In genomic region chr12:111360671-111361070, GRCm38 (mm10) we compare ENCODE assay signal across 16 mouse cellular contexts. TPM values are rescaled to one million over a fixed set of nuclear protein-coding genes. Genes with fewer than 3 reads are reported as not detected.
DNase-seq lines count a peak whose midpoint lies in the region.
"Had no signal": no experiment of that assay in that cellular context is flagged by ENCODE, and none has a peak within 500 bp of the region (broad histone marks: within the 10 kb centered on the region; RNA-seq: fewer than 3 reads in every experiment).

No protein-coding gene starts in this region.

- no peak overlapping the region for H3K27ac ChIP-seq in brown adipose tissue, adult 24 weeks (replicated peaks; ENCODE audit: low read depth, low read length)
- H3K27ac ChIP-seq: hindbrain, embryonic 15.5 days; layer of hippocampus, adult 2 months; macrophage; midbrain, embryonic 13.5 days had no signal

- intact Hi-C loops in left cerebral cortex, postnatal 4 days (cut with DNase I), result no loop called here
- intact Hi-C loops in left cerebral cortex, postnatal 14 days (cut with DNase I), result no loop called here

- DNase-seq in left cerebral cortex, postnatal 4 days, result peak; percentile 71
- no peak for DNase-seq in left cerebral cortex, postnatal 14 days (ENCODE audit: low spot score in 2 of 2)
- DNase-seq in cerebellum, adult 9-10 months, result peak; percentile 78
- peak; percentile 24 for DNase-seq in forelimb bud, embryonic 11.5 days (ENCODE audit: low read depth, low spot score)
- DNase-seq in spleen, postnatal 36 days (ENCODE audit: low spot score in 2 of 2), result no peak
- DNase-seq in adrenal gland, postnatal 4 days (ENCODE audit: low spot score in 2 of 2), result no peak
- DNase-seq: heart, adult 18-20 months; kidney, adult 8-10 months; liver, postnatal 0 days; thymus, postnatal 4 days had no signal

- peaks cover 68% of the 10 kb centered on the region for H3K4me1 ChIP-seq in brown adipose tissue, adult 24 weeks (ENCODE audit: control insufficient read depth, insufficient read depth, insufficient read length, low read length)

- 0 out of 2 replicates have a peak overlapping the region, but pooled peaks have one; percentile 5 for H3K4me3 ChIP-seq in brown adipose tissue, adult 24 weeks (ENCODE audit: insufficient read depth, low read depth, low read length)
- H3K4me3 ChIP-seq: hindbrain, embryonic 15.5 days; layer of hippocampus, adult 2 months; midbrain, embryonic 13.5 days had no signal

RNA-seq across cellular contexts. Expression of gene Cdc42bpb, which starts 16.8 kb away (rescaled TPM):
- total RNA-seq in left cerebral cortex, postnatal 4 days (2021), result 100 to 1,000 TPM; 153 to 168 TPM
- total RNA-seq in left cerebral cortex, postnatal 14 days (2021), result 100 to 1,000 TPM; 138 to 141 TPM
- 24.1 and 24.3 TPM in 2 replicates for polyA plus RNA-seq in brown adipose tissue, adult 24 weeks (2012; ENCODE audit: insufficient read depth, insufficient read length, missing spikeins)
- 100 to 1,000 TPM; 127 to 134 TPM for total RNA-seq in adrenal gland, postnatal 4 days (2021)
- total RNA-seq: MEL had no signal

RNA-seq across cellular contexts. Expression of gene Lbhd2, which starts 45.9 kb away (rescaled TPM):
- 1 to 10 TPM; 1.4 to 4.0 TPM for total RNA-seq in left cerebral cortex, postnatal 4 days (2021)
- total RNA-seq in left cerebral cortex, postnatal 14 days (2021), result 1 to 10 TPM in 1 of 2 experiments, not detected in 1; 1.8 TPM
- polyA plus RNA-seq in brown adipose tissue, adult 24 weeks (2012; ENCODE audit: insufficient read depth, insufficient read length, missing spikeins), result not detected in 2 replicates
- total RNA-seq in adrenal gland, postnatal 4 days (2021), result 1 to 10 TPM; 1.1 to 3.0 TPM
- total RNA-seq: heart, adult 18-20 months; MEL had no signal
- polyA plus RNA-seq: macrophage; midbrain, embryonic 13.5 days had no signal

RNA-seq across cellular contexts. Expression of gene Exoc3l4, which starts 56.1 kb away (rescaled TPM):
- total RNA-seq in left cerebral cortex, postnatal 4 days (2021), result 1 to 10 TPM in 1 of 2 experiments, under 1 TPM in 1; 0.62 to 1.6 TPM
- under 1 TPM; 0.62 to 0.70 TPM for total RNA-seq in left cerebral cortex, postnatal 14 days (2021)
- not detected in 2 replicates for polyA plus RNA-seq in brown adipose tissue, adult 24 weeks (2012; ENCODE audit: insufficient read depth, insufficient read length, missing spikeins)
- 10 to 100 TPM in 1 of 2 experiments, 1 to 10 TPM in 1; 9.6 to 10.4 TPM for total RNA-seq in adrenal gland, postnatal 4 days (2021)

Comparison
In these comparisons a context has a peak if more than half of its experiments do, and no peak if none do; other contexts are left out.
1. DNase-seq: peak in left cerebral cortex, postnatal 4 days (single experiment), cerebellum, adult 9-10 months (single experiment) and forelimb bud, embryonic 11.5 days (single experiment); none in left cerebral cortex, postnatal 14 days (0 of 2), spleen, postnatal 36 days (0 of 2) and adrenal gland, postnatal 4 days (0 of 2).
2. RNA of gene Exoc3l4, which starts 56.1 kb away (total RNA-seq): 9.6 to 10.4 TPM in adrenal gland, postnatal 4 days; 0.62 to 1.6 TPM in left cerebral cortex, postnatal 4 days and 0.62 to 0.70 TPM in left cerebral cortex, postnatal 14 days; every median in the first group is over 4 times any median in the second.